Mouse (Mus musculus) heart, embryonic 11.5 days (tissue): ENCODE measurements at regions not wholly inside any gene's neighbourhood (a gene's known extent, or its start where the extent isn't known, plus 50 kb on each side); places are given as distances from the start of the nearest gene placed in this dataset.

ENCODE experiments used
- ATAC-seq: fragments of 200-750 bp; cut with Nextera tagmentation; replicated peaks from 2 replicates; pipeline ENCODE4 v1.8.0; 2017; ENCODE audit warnings: moderate library complexity; ENCODE audit not compliant: insufficient number of reproducible peaks, low FRiP score, low TSS enrichment
- H3K27ac ChIP-seq: fragments of 300-500 bp; sonication (generic); 2 replicates; pipeline ENCODE4 v1.5.1; 2014; ENCODE audit warnings: mild to moderate bottlenecking, low read depth, low read length
- H3K27me3 ChIP-seq: fragments of 300-500 bp; sonication (generic); 2 replicates; pipeline ENCODE4 v1.6.1; 2014; ENCODE audit warnings: mild to moderate bottlenecking, low read length, mixed read lengths; ENCODE audit not compliant: control insufficient read depth, insufficient read depth
- H3K36me3 ChIP-seq: fragments of 300-500 bp; sonication (generic); 2 replicates; pipeline ENCODE4 v1.6.1; 2014; ENCODE audit warnings: mild to moderate bottlenecking, low read length, moderate library complexity, mixed read lengths; ENCODE audit not compliant: control insufficient read depth, insufficient read depth
- H3K4me1 ChIP-seq: fragments of 300-500 bp; sonication (generic); 2 replicates; pipeline ENCODE4 v1.6.1; 2014; ENCODE audit warnings: low read length; ENCODE audit not compliant: control insufficient read depth, insufficient read depth
- H3K4me2 ChIP-seq: fragments of 300-500 bp; sonication (generic); 2 replicates; pipeline ENCODE4 v1.6.1; 2014; ENCODE audit warnings: mild to moderate bottlenecking, moderate library complexity
- H3K4me3 ChIP-seq: fragments of 300-500 bp; sonication (generic); 2 replicates; pipeline ENCODE4 v1.5.1; 2014; ENCODE audit warnings: low read depth, low read length
- H3K9ac ChIP-seq: fragments of 300-500 bp; sonication (generic); 2 replicates; pipeline ENCODE4 v1.6.1; 2014; ENCODE audit warnings: mild to moderate bottlenecking, low read depth, low read length, moderate library complexity
- H3K9me3 ChIP-seq: fragments of 300-500 bp; sonication (generic); replicated peaks from 2 replicates; pipeline ENCODE4 v1.6.1; 2016; ENCODE audit warnings: low read length; ENCODE audit not compliant: control insufficient read depth
- WGBS: fragments of 180-500 bp; shearing (Covaris S2); extraction: QIAGEN DNeasy Blood & Tissue Kit; methylation state at CpG from one replicate; pipeline ENCODE4 v1.1.7; 2014; ENCODE audit not compliant: insufficient replicate concordance; 5-methylcytosine and 5-hydroxymethylcytosine counted together

- no peak overlapping the region for H3K4me3 ChIP-seq
- H3K4me2 ChIP-seq, result no peak overlapping the region
- no peak for ATAC-seq
- no peaks in the 10 kb centered on the region for H3K36me3 ChIP-seq
- no peaks in the 10 kb centered on the region for H3K9me3 ChIP-seq
- H3K4me1 ChIP-seq, result peaks cover 6% of the 10 kb centered on the region; the same call in 1 of the 2 replicates
- no peak overlapping the region for H3K9ac ChIP-seq
- WGBS, result 67% methylated on average over 8 of the region's 8 CpGs
- H3K27me3 ChIP-seq, result no peaks in the 10 kb centered on the region
- no peak overlapping the region for H3K27ac ChIP-seq
Observed at GRCm38 (mm10) chr9:61657996-61658395, 256.3 kb downstream of the Rplp1 start.

- H3K4me2 ChIP-seq, result no peak overlapping the region
- no peaks in the 10 kb centered on the region for H3K36me3 ChIP-seq
- H3K9ac ChIP-seq, result no peak overlapping the region
- 45% methylated on average over 9 of the region's 9 CpGs for WGBS
- no peak for ATAC-seq
- no peaks in the 10 kb centered on the region for H3K9me3 ChIP-seq
- no peak overlapping the region for H3K4me3 ChIP-seq
- no peak overlapping the region for H3K27ac ChIP-seq
- H3K27me3 ChIP-seq, result no peaks in the 10 kb centered on the region
- peaks cover 6% of the 10 kb centered on the region; the same call in 1 of the 2 replicates for H3K4me1 ChIP-seq
Observed at GRCm38 (mm10) chr9:61655433-61655981, 258.8 kb downstream of the Rplp1 start.

- Histone ChIP-seq H3K4me3 (no peak overlapping the region), H3K9ac (no peak overlapping the region), H3K27me3 (no peaks in the 10 kb centered on the region), H3K27ac (no peak overlapping the region), H3K4me2 (no peak overlapping the region), H3K4me1 (no peaks in the 10 kb centered on the region), H3K36me3 (no peaks in the 10 kb centered on the region), H3K9me3 (no peaks in the 10 kb centered on the region)
- 55% methylated on average over 20 of the region's 20 CpGs for WGBS
- ATAC-seq, result no peak
Observed at GRCm38 (mm10) chr9:61645661-61646425, 268.5 kb downstream of the Rplp1 start.

- Histone ChIP-seq H3K4me1 (no peaks in the 10 kb centered on the region), H3K4me2 (no peak overlapping the region), H3K9ac (no peak overlapping the region), H3K27ac (no peak overlapping the region), H3K4me3 (no peak overlapping the region), H3K27me3 (0 out of 2 replicates have a peak, but pooled peaks cover 1% of the 10 kb centered on the region), H3K9me3 (no peaks in the 10 kb centered on the region), H3K36me3 (no peaks in the 10 kb centered on the region)
- ATAC-seq, result no peak
- 86% methylated on average over 3 of the region's 3 CpGs for WGBS
Observed at GRCm38 (mm10) chr9:61640739-61641138, 268.6 kb downstream of the Tle3 start.

DNA sequence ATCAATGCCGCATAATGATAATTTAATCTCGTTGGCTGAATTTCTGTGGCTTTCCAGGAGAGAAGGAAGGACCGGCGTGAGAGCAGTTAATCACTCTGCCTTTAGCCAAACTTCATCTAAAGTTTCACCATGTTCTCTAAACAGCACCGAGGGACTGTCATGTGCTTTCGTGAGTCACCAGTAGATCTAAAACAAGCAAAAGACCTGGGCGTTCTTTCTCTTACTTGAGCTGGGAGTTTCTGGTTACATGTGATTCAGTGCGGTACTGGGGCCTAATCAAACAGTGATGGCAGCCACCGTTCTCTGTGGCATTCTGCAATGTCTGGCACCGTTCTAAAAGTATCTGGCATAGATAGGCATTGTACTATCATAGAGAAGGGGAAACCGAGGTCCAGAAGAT is 266.7 kb downstream of the Tle3 start:
- WGBS, result 83% methylated on average over 11 of the region's 11 CpGs
- no peaks in the 10 kb centered on the region for H3K4me1 ChIP-seq
- no peak overlapping the region for H3K9ac ChIP-seq
- H3K27ac ChIP-seq, result no peak overlapping the region
- H3K27me3 ChIP-seq, result peaks cover 6% of the 10 kb centered on the region; the same call in 1 of the 2 replicates
- no peak for ATAC-seq
- no peaks in the 10 kb centered on the region for H3K9me3 ChIP-seq
- no peaks in the 10 kb centered on the region for H3K36me3 ChIP-seq
- H3K4me2 ChIP-seq, result no peak overlapping the region
- no peak overlapping the region for H3K4me3 ChIP-seq

DNA sequence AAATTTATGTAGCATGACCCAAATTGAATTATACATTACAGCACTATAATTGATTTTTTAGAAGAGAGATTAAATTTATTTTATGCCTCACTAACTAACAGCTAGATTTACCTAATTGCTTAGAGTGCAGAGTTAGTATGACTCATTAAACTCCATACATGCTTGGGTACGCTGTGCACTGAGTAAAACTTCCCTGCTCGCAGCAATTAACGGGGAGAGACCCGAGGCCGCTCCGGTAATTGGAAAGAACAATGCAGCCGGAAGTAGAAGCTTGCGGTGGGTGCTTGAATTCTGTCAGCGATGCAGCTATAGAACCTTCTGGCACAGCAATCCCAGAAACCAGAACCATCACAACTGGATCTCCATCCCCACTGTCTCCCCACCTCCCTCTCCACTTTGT is 261.8 kb downstream of the Tle3 start:
- Histone ChIP-seq H3K4me1 (peaks cover 5% of the 10 kb centered on the region; the same call in 1 of the 2 replicates), H3K9ac (no peak overlapping the region), H3K27me3 (peaks cover 6% of the 10 kb centered on the region; the same call in 1 of the 2 replicates), H3K27ac (no peak overlapping the region), H3K36me3 (no peaks in the 10 kb centered on the region), H3K4me2 (no peak overlapping the region), H3K4me3 (no peak overlapping the region), H3K9me3 (no peaks in the 10 kb centered on the region)
- no peak for ATAC-seq
- WGBS, result 82% methylated on average over 9 of the region's 9 CpGs

GRCm38 (mm10) chr9:61632602-61633001 is 260.4 kb downstream of the Tle3 start:
- Histone ChIP-seq H3K4me3 (no peak overlapping the region), H3K27me3 (peaks cover 6% of the 10 kb centered on the region; the same call in 1 of the 2 replicates), H3K9ac (no peak overlapping the region), H3K27ac (no peak overlapping the region), H3K4me2 (no peak overlapping the region), H3K9me3 (no peaks in the 10 kb centered on the region), H3K4me1 (peaks cover 5% of the 10 kb centered on the region; the same call in 1 of the 2 replicates), H3K36me3 (no peaks in the 10 kb centered on the region)
- 85% methylated on average over 3 of the region's 3 CpGs for WGBS
- ATAC-seq, result no peak

DNA sequence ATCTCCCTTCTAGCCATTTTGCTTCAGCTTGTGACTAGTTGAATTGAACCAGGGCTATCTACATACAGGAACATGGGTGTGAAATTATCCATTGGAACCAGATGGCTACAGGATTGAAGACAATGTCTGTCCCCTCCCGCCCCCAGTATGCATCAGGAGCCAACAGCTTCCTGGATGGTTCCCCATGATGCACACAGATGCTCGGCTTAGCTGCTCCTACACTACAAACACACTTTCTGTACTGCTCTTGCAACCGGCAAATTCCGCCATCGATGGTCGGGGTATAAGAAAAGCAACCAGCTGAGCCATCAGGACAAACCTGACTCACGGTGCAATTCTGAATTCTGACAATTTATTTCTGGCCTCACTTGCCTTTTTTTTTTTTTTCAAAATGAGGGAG is 258.9 kb downstream of the Tle3 start:
- Histone ChIP-seq H3K4me1 (peaks cover 5% of the 10 kb centered on the region; the same call in 1 of the 2 replicates), H3K36me3 (no peaks in the 10 kb centered on the region), H3K9me3 (no peaks in the 10 kb centered on the region), H3K4me2 (no peak overlapping the region), H3K27me3 (peaks cover 7% of the 10 kb centered on the region; the same call in 1 of the 2 replicates), H3K9ac (no peak overlapping the region), H3K27ac (no peak overlapping the region), H3K4me3 (no peak overlapping the region)
- ATAC-seq, result no peak
- WGBS, result 84% methylated on average over 7 of the region's 7 CpGs
